Mouse (Mus musculus) small intestine, adult 2 months (tissue): ENCODE measurements at regions not wholly inside any gene's neighbourhood (a gene's known extent, or its start where the extent isn't known, plus 50 kb on each side); places are given as distances from the start of the nearest gene placed in this dataset.

Source experiments
- CTCF ChIP-seq: fragments of 200-500 bp; IDR thresholded peaks from 2 replicates; pipeline ENCODE4 v1.5.1; 2012; ENCODE audit warnings: low read depth, mild to moderate bottlenecking, control low read depth, inconsistent platforms, low read length, moderate library complexity, mixed read lengths; ENCODE audit not compliant: insufficient replicate concordance, insufficient read length; ENCODE audit errors: extremely low read depth
- POLR2A ChIP-seq: fragments of 200-500 bp; IDR thresholded peaks from 2 replicates; pipeline ENCODE4 v1.6.1; 2012; ENCODE audit warnings: low read depth, mild to moderate bottlenecking, control low read depth, inconsistent platforms, low read length, moderate library complexity

DNA sequence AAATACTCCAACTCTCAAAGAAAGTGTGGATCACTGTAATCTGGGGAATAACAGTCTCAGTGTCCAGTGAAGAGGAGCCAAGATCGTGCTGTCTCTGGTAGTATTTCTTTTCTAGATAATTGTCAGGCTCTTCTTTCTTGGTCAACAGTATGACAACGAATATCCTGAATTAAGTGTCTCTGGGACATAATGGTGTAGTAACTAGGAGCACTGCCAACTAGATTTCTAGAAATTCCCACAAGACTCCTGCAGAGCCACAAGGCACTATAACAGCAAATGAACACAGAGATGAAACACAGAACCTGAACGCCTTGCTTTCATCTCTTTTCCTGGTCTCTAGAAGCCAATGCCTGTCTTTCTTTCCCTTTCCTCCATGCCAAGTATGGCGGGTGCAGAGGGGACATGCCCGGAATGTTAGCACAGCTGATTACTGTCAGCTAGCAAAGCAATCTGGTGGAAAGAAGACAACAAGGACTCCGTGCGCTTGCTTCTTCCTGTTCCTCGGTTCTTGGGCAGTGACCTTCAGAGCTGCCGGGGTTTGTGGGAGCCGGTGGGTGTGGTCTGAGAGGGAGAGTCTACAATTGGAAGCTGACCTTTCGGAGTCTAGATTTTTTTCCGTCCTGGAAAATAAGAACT lies 122.7 kb upstream of the Adamts9 start:
- TF ChIP-seq POLR2A (no peak), CTCF (no peak)
